Mouse (Mus musculus) testis, adult 2 months (tissue): ENCODE measurements at regions not wholly inside any gene's neighbourhood (a gene's known extent, or its start where the extent isn't known, plus 50 kb on each side); places are given as distances from the start of the nearest gene placed in this dataset.

Experiments
- H3K27ac ChIP-seq: fragments of 200-500 bp; 2 replicates; pipeline ENCODE4 v1.5.1; 2012; ENCODE audit warnings: low read depth, low read length; ENCODE audit not compliant: control insufficient read depth, insufficient read depth
- H3K27me3 ChIP-seq: fragments of 200-500 bp; 2 replicates; pipeline ENCODE4 v1.6.1; 2012; ENCODE audit warnings: mild to moderate bottlenecking, low read length, moderate library complexity; ENCODE audit not compliant: control insufficient read depth, insufficient read depth
- H3K36me3 ChIP-seq: fragments of 200-500 bp; 2 replicates; pipeline ENCODE4 v1.6.1; 2012; ENCODE audit warnings: mild to moderate bottlenecking, low read length; ENCODE audit not compliant: control insufficient read depth, insufficient read depth
- H3K4me1 ChIP-seq: fragments of 200-500 bp; 2 replicates; pipeline ENCODE4 v1.6.1; 2012; ENCODE audit warnings: low read length; ENCODE audit not compliant: control insufficient read depth, insufficient read depth
- H3K4me3 ChIP-seq: fragments of 200-500 bp; 2 replicates; pipeline ENCODE4 v1.5.1; 2012; ENCODE audit warnings: low read depth, mild to moderate bottlenecking, low read length, moderate library complexity, mixed read lengths; ENCODE audit not compliant: control insufficient read depth
- CTCF ChIP-seq: fragments of 200-500 bp; IDR thresholded peaks from 2 replicates; pipeline ENCODE4 v1.5.1; 2012; ENCODE audit warnings: low read depth, mild to moderate bottlenecking, inconsistent platforms, low read length, moderate library complexity; ENCODE audit not compliant: control insufficient read depth, insufficient read depth, insufficient replicate concordance
- POLR2A ChIP-seq: fragments of 200-500 bp; IDR thresholded peaks from 2 replicates; pipeline ENCODE4 v1.6.1; 2012; ENCODE audit warnings: low read depth, mild to moderate bottlenecking, inconsistent platforms, low read length, moderate library complexity; ENCODE audit not compliant: control insufficient read depth

DNA sequence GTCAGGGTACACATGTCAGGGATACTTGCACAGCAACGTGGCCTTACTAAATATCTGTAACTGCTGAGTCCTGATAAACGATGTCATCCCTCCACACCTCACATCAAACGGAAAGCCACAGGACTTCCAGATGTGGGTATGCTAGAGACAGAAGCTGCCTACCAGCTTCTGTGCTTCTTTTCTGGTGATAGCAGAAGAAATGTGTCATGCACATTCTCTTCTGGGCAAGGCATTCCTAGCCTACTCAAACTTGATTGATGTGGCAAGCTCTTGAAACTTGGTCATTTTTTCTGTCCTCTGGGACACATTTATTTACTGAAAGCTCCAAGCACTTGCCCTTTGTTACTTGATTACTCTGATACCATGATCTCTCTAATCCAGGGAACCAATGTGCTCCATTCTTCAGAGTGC is 282.8 kb upstream of the Gm9747 start:
- Histone ChIP-seq H3K36me3 (no peaks in the 10 kb centered on the region), H3K4me1 (no peaks in the 10 kb centered on the region), H3K4me3 (no peak overlapping the region), H3K27me3 (no peaks in the 10 kb centered on the region), H3K27ac (no peak overlapping the region)
- TF ChIP-seq POLR2A (no peak), CTCF (no peak)

DNA sequence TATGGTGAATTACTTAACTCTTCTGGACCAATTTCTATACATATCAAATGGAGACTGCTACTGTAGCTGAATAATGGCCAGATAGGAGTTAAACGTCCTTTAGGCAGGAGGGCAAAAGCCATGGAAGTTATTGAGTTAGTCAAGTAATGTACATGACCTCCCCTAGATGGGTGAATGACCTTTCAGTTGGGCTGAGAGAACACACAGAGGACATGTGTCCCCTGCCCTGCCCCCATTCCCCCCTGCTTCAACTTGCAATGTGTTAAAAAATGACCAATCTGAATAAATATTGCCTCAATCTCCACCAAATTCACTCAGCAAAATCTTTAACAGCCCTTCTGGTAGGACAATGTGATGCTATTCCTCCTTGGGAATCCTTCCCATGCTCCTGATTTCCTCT is 282.1 kb upstream of the Gm9747 start:
- no peaks in the 10 kb centered on the region for H3K27me3 ChIP-seq
- no peaks in the 10 kb centered on the region for H3K36me3 ChIP-seq
- no peak overlapping the region for H3K4me3 ChIP-seq
- H3K4me1 ChIP-seq: no peaks in the 10 kb centered on the region
- no peak for TF ChIP-seq CTCF
- TF ChIP-seq POLR2A: no peak
- no peak overlapping the region for H3K27ac ChIP-seq

DNA sequence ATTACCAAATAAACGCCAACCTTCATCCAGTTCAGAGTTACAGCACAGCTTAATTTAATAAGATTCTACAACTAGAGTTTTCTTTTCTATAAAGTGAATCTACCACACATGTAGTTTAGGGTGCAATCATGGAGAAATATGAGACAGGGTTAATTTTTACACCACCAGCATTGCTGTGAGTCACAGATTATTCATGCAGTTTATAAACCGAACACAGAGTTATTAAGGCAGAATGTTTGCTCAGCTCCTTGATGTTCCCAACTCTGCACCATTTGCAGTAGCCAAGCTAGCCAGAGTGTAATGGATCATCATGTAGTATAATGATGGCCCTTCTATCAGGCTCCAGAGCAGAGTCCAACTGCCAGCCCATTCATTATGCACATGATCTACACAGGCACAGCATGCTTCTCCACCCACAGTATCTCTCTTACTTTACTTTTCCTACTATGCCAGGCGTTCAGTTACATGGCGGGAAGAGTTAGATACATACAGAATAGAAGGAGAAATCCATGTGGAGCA is 281.4 kb upstream of the Gm9747 start:
- Histone ChIP-seq H3K27me3 (no peaks in the 10 kb centered on the region), H3K4me1 (no peaks in the 10 kb centered on the region), H3K4me3 (no peak overlapping the region), H3K36me3 (no peaks in the 10 kb centered on the region), H3K27ac (no peak overlapping the region)
- no peak for TF ChIP-seq CTCF
- TF ChIP-seq POLR2A: no peak

DNA sequence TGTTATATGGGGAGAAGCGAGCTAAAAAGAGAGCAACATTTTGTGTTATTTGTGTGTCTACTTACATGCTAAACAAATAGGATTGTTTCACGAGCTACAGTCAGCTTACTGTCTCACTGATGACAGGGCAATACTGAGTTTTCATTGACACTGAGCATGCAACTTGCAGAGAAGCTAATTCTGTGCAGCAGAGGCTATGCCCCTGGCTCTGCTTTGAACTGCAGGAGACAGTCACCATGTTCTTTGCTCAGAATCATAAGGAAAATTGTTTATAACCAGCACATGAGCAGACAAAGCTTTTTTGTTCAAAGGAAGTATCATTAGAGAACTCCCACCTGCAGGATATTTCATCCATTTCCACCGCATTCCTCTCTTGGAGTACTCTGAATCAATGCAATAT is 280.8 kb upstream of the Gm9747 start:
- Histone ChIP-seq H3K4me1 (no peaks in the 10 kb centered on the region), H3K36me3 (no peaks in the 10 kb centered on the region), H3K27me3 (no peaks in the 10 kb centered on the region), H3K27ac (no peak overlapping the region), H3K4me3 (no peak overlapping the region)
- no peak for TF ChIP-seq POLR2A
- TF ChIP-seq CTCF: no peak

DNA sequence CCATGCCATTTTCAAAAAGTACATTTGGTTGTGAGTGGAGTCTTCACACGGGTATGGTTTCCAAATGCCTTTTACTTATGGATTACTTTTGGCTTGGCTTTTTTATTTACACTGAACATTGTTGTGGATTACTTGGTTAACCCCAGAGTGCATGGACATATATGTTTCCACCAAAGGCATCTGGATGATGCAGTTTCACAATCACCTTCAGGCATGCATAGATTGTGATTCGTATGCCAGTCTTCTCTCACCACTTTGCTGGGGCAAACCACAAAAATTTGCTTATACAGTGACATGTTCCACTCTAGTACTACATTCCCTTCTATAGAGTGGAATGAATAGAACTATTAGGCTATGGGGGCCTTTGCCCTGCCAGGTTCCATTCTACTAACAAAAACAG is 278.4 kb upstream of the Gm9747 start:
- H3K27ac ChIP-seq: no peak overlapping the region
- H3K4me3 ChIP-seq: no peak overlapping the region
- no peaks in the 10 kb centered on the region for H3K36me3 ChIP-seq
- H3K4me1 ChIP-seq: no peaks in the 10 kb centered on the region
- no peaks in the 10 kb centered on the region for H3K27me3 ChIP-seq
- TF ChIP-seq POLR2A (no peak), CTCF (no peak)

DNA sequence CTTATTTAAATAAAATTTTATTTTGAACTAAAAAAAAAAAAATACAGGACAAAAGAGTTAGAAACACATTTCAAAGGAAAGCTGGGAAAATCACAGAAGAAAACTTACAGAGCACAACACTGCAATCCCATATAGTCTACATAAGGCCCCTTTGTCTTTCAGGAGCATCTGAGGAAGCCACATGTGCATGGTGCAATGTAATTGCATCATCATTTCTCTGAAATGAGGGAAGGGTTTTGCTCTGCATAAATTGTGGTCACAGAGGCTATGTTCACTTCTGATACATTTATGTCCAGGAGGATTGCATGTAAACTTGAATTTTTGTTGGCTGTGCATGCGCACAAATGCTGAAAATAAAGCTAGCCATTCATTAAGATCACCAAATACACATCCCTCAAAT is 265.9 kb upstream of the Gm9747 start:
- Histone ChIP-seq H3K36me3 (no peaks in the 10 kb centered on the region), H3K4me3 (no peak overlapping the region), H3K4me1 (no peaks in the 10 kb centered on the region), H3K27me3 (no peaks in the 10 kb centered on the region), H3K27ac (no peak overlapping the region)
- TF ChIP-seq POLR2A: no peak
- TF ChIP-seq CTCF: no peak

DNA sequence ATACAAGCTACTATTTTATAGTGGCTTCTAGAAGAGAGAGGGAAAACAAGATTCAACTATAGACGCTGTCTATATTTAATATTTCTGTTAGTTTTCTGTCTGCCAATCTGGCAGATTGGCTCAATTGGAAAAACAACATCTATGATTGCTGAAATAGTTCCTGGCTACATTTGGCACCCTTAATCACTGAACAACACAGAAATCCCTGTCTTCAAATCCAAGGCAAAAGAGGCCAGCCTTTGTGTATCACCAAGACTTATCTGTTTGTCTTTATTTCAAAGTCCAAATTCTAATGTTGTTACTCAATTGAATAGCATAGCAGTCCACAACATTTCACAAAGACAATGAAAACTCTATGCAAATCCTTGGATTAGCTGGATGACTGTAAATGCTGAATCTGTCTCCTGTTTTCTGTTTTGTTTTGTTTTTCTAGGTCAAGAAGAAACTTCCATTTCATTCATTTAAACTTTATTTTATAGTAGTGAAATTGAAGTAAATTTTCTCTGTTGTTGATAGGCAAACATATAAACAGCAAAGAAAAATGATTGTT is 265.1 kb upstream of the Gm9747 start:
- Histone ChIP-seq H3K36me3 (no peaks in the 10 kb centered on the region), H3K27ac (no peak overlapping the region), H3K27me3 (no peaks in the 10 kb centered on the region), H3K4me3 (no peak overlapping the region), H3K4me1 (no peaks in the 10 kb centered on the region)
- TF ChIP-seq POLR2A (no peak), CTCF (no peak)

DNA sequence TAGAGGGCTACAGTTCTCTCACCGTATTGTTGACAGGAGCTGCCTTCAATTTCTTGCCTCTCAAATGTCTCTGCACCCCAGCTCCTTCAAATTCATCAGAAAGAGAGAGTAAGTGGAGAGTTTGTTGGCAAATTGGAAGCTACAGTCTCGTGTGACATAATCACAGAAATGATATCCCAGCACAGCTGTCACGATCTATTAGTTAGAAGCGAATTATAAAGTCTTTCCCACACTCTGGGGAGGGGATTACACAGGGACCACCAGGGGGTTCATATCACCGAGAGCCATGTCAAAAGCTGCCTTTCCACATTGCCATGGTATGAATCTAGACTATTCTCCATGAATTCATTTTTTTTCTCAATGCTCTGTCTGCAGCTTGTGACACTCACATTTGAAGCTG is 260.3 kb upstream of the Gm9747 start:
- TF ChIP-seq POLR2A (no peak), CTCF (no peak)
- Histone ChIP-seq H3K27ac (no peak overlapping the region), H3K27me3 (no peaks in the 10 kb centered on the region), H3K36me3 (no peaks in the 10 kb centered on the region), H3K4me3 (no peak overlapping the region), H3K4me1 (no peaks in the 10 kb centered on the region)
